Mouse (Mus musculus): ENCODE data around the gene Nuak1.

Gene Nuak1

DNA sequence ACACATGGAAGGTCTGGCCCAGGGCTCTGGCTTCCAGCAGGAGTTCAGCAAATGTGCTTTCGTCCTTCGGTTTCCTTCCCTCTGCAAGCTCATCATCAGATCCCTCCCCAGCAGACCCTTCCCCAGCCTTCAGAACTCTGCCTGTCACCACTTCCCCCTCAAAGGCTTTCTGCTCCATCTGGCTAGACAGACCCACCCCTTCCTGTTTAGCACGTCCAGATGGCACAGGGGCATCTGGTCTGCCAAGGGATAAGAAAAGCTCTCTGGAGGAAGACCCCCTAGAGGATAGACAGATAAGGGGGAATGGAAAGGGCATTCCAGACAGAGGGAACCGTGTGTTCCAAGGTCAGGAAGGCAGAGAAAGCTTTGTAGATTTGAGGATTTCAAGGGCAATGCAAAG is 53.1 kb downstream of the Nuak1 start:
- Histone ChIP-seq H3K36me3 (ENCODE audit: control insufficient read depth, insufficient read depth, low read length, poor library complexity, severe bottlenecking) (no peaks in the 10 kb centered on the region), H3K27me3 (ENCODE audit: control insufficient read depth, insufficient read depth, low read length, poor library complexity, severe bottlenecking) (no peaks in the 10 kb centered on the region)
- DNase-seq (ENCODE audit: low read depth, low spot score) = no peak

DNA sequence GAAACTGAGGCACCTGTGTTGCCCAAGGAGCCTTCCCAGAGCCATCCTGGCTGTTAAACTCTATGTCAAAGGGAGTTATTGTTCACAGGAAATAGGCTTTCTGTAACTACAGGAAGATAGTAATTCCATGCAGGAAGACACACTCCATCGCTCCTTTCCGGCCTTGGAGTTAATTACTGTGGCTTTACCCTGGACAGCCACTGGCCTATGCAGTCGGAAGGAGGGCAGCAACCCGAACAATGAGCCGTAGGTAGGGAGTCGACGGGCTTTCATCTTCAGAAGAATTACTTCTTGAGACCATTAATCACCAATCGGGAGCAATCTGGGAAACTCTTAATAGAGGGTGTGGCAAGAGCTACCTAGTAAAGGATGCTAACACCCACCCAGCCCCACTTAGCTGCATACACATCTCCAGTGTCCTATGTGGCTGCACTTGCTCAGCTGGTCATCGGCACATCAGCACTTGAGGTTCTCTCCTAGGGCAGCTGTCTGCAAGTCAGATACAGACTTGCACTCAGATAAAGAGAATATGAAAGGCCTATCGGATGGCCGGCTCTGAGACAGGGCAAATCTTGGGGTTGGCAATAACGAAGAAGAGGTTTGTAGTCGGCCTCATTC is 53.7 kb downstream of the Nuak1 start:
- no peak for DNase-seq (ENCODE audit: low read depth, low spot score)
- no peaks in the 10 kb centered on the region for H3K27me3 ChIP-seq (ENCODE audit: control insufficient read depth, insufficient read depth, low read length, poor library complexity, severe bottlenecking)
- H3K36me3 ChIP-seq (ENCODE audit: control insufficient read depth, insufficient read depth, low read length, poor library complexity, severe bottlenecking) = no peaks in the 10 kb centered on the region

DNA sequence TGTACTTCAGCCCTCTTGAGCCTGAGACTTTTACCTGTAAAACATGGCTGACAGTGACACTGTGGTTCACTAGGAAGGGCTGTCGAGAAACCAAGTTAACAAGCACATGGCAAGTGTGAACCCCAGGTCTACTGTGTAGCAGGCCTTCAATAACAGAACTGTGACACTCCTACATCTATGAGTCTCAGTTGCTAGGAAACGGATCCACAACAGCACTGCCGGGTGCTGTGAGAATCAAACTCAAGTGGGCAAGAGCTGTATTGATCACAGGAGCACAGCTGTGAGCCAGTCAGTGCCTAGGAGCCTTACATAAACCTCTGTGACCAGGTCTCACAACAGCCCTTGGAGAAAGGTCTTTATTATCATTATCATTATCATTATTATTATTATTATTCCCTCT is 54.2 kb downstream of the Nuak1 start:
- Histone ChIP-seq H3K36me3 (ENCODE audit: control insufficient read depth, insufficient read depth, low read length, poor library complexity, severe bottlenecking) (no peaks in the 10 kb centered on the region), H3K27me3 (ENCODE audit: control insufficient read depth, insufficient read depth, low read length, poor library complexity, severe bottlenecking) (no peaks in the 10 kb centered on the region)
- peak; percentile 24 for DNase-seq (ENCODE audit: low read depth, low spot score)

DNA sequence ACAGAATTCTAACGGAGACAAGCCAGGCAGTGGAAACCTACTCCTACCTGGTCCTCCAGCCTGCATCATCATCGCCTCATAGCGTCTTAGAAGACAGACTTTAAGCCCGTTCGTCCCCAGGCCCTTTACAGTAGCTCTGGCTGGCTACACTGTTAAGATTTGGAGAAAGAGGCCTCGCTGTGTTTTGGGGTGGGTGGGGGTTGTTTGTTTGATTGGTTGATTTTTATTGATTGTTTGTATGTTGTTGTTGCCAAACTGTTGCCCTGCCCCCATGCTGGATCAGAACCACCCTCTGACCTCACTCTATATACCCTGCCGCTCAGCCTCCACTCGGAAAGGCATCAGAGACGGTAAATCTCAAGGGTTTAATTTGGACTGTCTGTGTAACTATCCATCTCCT is 55.6 kb downstream of the Nuak1 start:
- Histone ChIP-seq H3K27me3 (ENCODE audit: control insufficient read depth, insufficient read depth, low read length, poor library complexity, severe bottlenecking) (no peaks in the 10 kb centered on the region), H3K36me3 (ENCODE audit: control insufficient read depth, insufficient read depth, low read length, poor library complexity, severe bottlenecking) (no peaks in the 10 kb centered on the region)
- no peak for DNase-seq (ENCODE audit: low read depth, low spot score)

GRCm38 (mm10) chr10:84382900-84383883 is 57.2 kb downstream of the Nuak1 start:
- no peak for DNase-seq (ENCODE audit: low read depth, low spot score)
- Histone ChIP-seq H3K27me3 (ENCODE audit: control insufficient read depth, insufficient read depth, low read length, poor library complexity, severe bottlenecking) (no peaks in the 10 kb centered on the region), H3K36me3 (ENCODE audit: control insufficient read depth, insufficient read depth, low read length, poor library complexity, severe bottlenecking) (no peaks in the 10 kb centered on the region)

DNA sequence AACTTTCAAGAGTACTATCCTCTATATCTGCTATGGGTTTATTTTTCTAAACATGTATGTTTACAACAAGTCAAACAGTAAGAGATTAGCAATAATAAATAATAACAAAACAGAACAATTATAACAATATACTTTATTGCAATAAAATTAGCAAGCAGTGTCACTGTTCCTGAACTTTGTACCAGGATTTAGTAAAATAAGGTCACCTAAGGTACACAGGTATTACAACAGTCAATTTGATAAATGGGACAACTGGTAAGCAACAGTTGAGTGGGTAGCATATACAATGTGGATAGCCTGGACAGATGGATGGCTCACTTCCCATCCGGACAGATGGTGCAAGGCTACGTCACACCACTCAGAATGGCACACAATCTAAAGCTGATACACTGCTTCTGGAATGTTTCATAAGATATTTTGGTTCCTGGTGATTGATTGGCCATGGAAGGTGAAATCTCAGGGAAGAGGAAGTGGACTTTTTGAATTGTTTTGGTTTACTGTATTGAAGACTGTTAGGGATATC is 59.1 kb downstream of the Nuak1 start:
- DNase-seq (ENCODE audit: low read depth, low spot score) = no peak
- Histone ChIP-seq H3K27me3 (ENCODE audit: control insufficient read depth, insufficient read depth, low read length, poor library complexity, severe bottlenecking) (no peaks in the 10 kb centered on the region), H3K36me3 (ENCODE audit: control insufficient read depth, insufficient read depth, low read length, poor library complexity, severe bottlenecking) (no peaks in the 10 kb centered on the region)

DNA sequence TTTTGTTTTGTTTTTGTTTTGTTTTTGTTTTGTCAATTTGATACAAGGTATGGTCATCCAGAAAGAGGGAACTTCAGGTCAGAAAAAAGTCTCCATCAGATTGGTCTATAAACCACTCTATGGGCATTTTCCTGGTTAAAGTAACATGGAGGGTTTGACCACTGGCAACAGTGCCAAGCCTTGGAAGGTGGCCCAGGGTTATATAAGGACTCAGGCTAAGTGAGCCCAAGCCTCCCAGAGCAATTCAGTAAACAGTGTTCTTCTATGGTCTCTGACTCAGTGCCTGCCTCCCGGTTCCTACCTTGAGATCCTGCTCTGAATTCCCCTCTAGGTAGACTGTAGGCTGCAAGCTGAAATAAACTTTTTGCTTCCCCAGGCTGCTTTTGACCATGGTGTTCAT is 61.0 kb downstream of the Nuak1 start:
- no peak for DNase-seq (ENCODE audit: low read depth, low spot score)
- H3K27me3 ChIP-seq (ENCODE audit: control insufficient read depth, insufficient read depth, low read length, poor library complexity, severe bottlenecking) = no peaks in the 10 kb centered on the region
- H3K36me3 ChIP-seq (ENCODE audit: control insufficient read depth, insufficient read depth, low read length, poor library complexity, severe bottlenecking) = no peaks in the 10 kb centered on the region

DNA sequence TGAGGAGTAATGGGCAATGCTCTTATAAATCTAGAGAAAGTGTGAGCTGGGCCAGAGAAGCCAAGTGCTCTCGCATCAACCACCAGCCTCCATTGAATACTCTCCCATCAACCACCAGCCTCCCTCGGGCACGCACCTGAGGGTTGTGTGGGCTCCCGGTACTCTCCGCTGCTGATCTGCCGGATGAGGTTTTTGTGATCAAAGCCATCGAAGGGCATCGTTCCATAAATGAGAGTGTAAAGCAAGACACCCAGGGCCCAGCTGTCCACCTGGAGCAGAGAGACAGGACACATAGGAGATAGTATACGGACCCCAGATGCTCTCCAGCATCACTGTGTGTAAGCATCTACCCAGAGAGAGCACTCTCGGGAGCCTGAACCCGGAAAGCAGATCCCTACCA is 62.4 kb downstream of the Nuak1 start:
- Histone ChIP-seq H3K27me3 (ENCODE audit: control insufficient read depth, insufficient read depth, low read length, poor library complexity, severe bottlenecking) (no peaks in the 10 kb centered on the region), H3K36me3 (ENCODE audit: control insufficient read depth, insufficient read depth, low read length, poor library complexity, severe bottlenecking) (no peaks in the 10 kb centered on the region)
- no peak for DNase-seq (ENCODE audit: low read depth, low spot score)

- Histone ChIP-seq H3K27me3 (ENCODE audit: control insufficient read depth, insufficient read depth, low read length, poor library complexity, severe bottlenecking) (no peaks in the 10 kb centered on the region), H3K36me3 (ENCODE audit: control insufficient read depth, insufficient read depth, low read length, poor library complexity, severe bottlenecking) (no peaks in the 10 kb centered on the region)
- DNase-seq (ENCODE audit: low read depth, low spot score) = no peak
Measured at GRCm38 (mm10) chr10:84376346-84376745, 64.1 kb downstream of the Nuak1 start.

- H3K27me3 ChIP-seq (ENCODE audit: control insufficient read depth, insufficient read depth, low read length, poor library complexity, severe bottlenecking) = no peaks in the 10 kb centered on the region
- DNase-seq (ENCODE audit: low read depth, low spot score) = no peak
- no peaks in the 10 kb centered on the region for H3K36me3 ChIP-seq (ENCODE audit: control insufficient read depth, insufficient read depth, low read length, poor library complexity, severe bottlenecking)
Measured at GRCm38 (mm10) chr10:84374996-84375395, 65.4 kb downstream of the Nuak1 start.

DNA sequence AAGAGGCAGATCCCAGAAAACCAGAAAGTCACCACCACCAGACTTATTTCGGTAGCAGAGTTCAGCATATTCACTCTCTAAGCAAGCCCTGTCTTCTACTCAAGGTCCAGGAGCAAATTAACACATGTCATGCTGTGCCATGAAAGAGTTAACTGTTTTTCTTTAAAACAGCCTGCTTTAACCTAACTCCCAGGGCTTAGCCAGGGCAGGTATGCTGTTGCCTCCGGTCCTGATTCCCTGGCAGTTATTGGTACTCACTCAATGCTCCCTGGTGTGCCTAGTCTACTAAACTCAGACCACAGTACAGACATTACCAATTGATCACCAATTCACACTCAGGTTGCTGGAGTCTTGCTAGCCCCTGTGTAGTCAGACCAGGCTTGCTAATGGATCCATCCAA is 66.9 kb downstream of the Nuak1 start:
- no peak for DNase-seq (ENCODE audit: low read depth, low spot score)
- Histone ChIP-seq H3K36me3 (ENCODE audit: control insufficient read depth, insufficient read depth, low read length, poor library complexity, severe bottlenecking) (no peaks in the 10 kb centered on the region), H3K27me3 (ENCODE audit: control insufficient read depth, insufficient read depth, low read length, poor library complexity, severe bottlenecking) (no peaks in the 10 kb centered on the region)

GRCm38 (mm10) chr10:84372161-84373095 is 68.0 kb downstream of the Nuak1 start:
- DNase-seq (ENCODE audit: low read depth, low spot score) = no peak
- Histone ChIP-seq H3K27me3 (ENCODE audit: control insufficient read depth, insufficient read depth, low read length, poor library complexity, severe bottlenecking) (no peaks in the 10 kb centered on the region), H3K36me3 (ENCODE audit: control insufficient read depth, insufficient read depth, low read length, poor library complexity, severe bottlenecking) (no peaks in the 10 kb centered on the region)

DNA sequence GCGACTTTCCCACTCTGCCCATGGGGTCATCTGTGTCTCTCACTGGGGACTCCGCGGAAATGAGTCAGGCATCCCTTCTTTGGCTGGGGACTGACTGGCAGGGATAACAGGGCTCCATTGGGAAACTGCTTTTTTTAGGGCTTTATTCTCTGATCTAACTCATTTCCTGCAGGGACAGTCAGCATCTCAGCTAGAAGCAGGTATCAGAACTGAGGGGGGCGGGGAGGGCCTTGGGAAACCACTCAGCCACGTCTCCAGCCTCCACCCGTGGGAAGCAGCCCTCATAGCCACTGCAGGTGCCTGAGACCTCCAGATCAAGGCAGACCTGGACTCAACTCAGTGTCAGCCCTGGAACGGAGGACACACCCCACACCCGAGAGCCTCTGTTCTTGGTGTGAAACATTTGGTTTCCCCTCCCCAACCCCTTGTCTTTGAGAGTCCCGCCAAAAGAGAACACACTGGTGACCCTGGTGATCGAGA is 68.7 kb downstream of the Nuak1 start:
- DNase-seq (ENCODE audit: low read depth, low spot score) = no peak
- Histone ChIP-seq H3K36me3 (ENCODE audit: control insufficient read depth, insufficient read depth, low read length, poor library complexity, severe bottlenecking) (no peaks in the 10 kb centered on the region), H3K27me3 (ENCODE audit: control insufficient read depth, insufficient read depth, low read length, poor library complexity, severe bottlenecking) (no peaks in the 10 kb centered on the region)

GRCm38 (mm10) chr10:84371230-84371629 is 69.2 kb downstream of the Nuak1 start:
- DNase-seq (ENCODE audit: low read depth, low spot score) = no peak
- H3K27me3 ChIP-seq (ENCODE audit: control insufficient read depth, insufficient read depth, low read length, poor library complexity, severe bottlenecking) = no peaks in the 10 kb centered on the region
- no peaks in the 10 kb centered on the region for H3K36me3 ChIP-seq (ENCODE audit: control insufficient read depth, insufficient read depth, low read length, poor library complexity, severe bottlenecking)

All from splenic B cell, adult 2 months (primary cell).